Mouse (Mus musculus) lung, embryonic 15.5 days (tissue): ENCODE results near the gene Acat3. TPM values are rescaled to one million over a fixed set of nuclear protein-coding genes. Genes with fewer than 3 reads are reported as not detected.

Experiments
- ATAC-seq: fragments of 200-750 bp; cut with Nextera tagmentation; 2 replicates; pipeline ENCODE4 v1.8.0; 2017; ENCODE audit warnings: moderate number of reproducible peaks, borderline replicate concordance; ENCODE audit not compliant: low FRiP score, low TSS enrichment; ENCODE audit errors: extremely low read depth
- H3K27ac ChIP-seq: fragments of 300-500 bp; sonication (generic); 2 replicates; pipeline ENCODE4 v1.5.1; 2015; ENCODE audit warnings: moderate library complexity, mild to moderate bottlenecking, inconsistent platforms
- H3K27me3 ChIP-seq: fragments of 300-500 bp; sonication (generic); 2 replicates; pipeline ENCODE4 v1.6.1; 2015; ENCODE audit warnings: inconsistent platforms
- H3K36me3 ChIP-seq: fragments of 300-500 bp; sonication (generic); 2 replicates; pipeline ENCODE4 v1.6.1; 2015; ENCODE audit warnings: inconsistent platforms
- H3K4me1 ChIP-seq: fragments of 300-500 bp; sonication (generic); 2 replicates; pipeline ENCODE4 v1.6.1; 2015; ENCODE audit warnings: inconsistent platforms
- H3K4me2 ChIP-seq: fragments of 300-500 bp; sonication (generic); 2 replicates; pipeline ENCODE4 v1.6.1; 2015; ENCODE audit warnings: inconsistent platforms, mild to moderate bottlenecking, moderate library complexity
- H3K4me3 ChIP-seq: fragments of 300-500 bp; sonication (generic); 2 replicates; pipeline ENCODE4 v1.5.1; 2015; ENCODE audit warnings: mild to moderate bottlenecking, inconsistent platforms
- H3K9ac ChIP-seq: fragments of 300-500 bp; sonication (generic); 2 replicates; pipeline ENCODE4 v1.6.1; 2015; ENCODE audit warnings: inconsistent platforms
- H3K9me3 ChIP-seq: fragments of 300-500 bp; sonication (generic); 2 replicates; pipeline ENCODE4 v1.6.1; 2016; ENCODE audit warnings: inconsistent platforms
- WGBS: fragments of 180-500 bp; shearing (Covaris S2); methylation state at CpG from one replicate; pipeline ENCODE4 v1.1.7; 2015; 5-methylcytosine and 5-hydroxymethylcytosine counted together
- polyA plus RNA-seq: library from polyadenylated mRNA; unstranded; fragments of >200 nt; fragmentation: Nextera tagmentation; extraction: Ambion mirVana; gene quantifications from 2 replicates; pipeline ENCODE4 v1.2.1, GENCODE M21; 2015

Gene Acat3
- polyA plus RNA-seq, 1 experiment from 2014 or later, result 0.60 TPM

GRCm38 (mm10) chr17:12891054-12891453 lies 49.3 kb downstream of the Acat3 start:
- 86% methylated on average over 4 of the region's 4 CpGs for WGBS
- Histone ChIP-seq H3K27me3 (no peaks in the 10 kb centered on the region), H3K4me3 (no peak overlapping the region), H3K9me3 (no peaks in the 10 kb centered on the region), H3K4me2 (no peak overlapping the region), H3K27ac (no peak overlapping the region), H3K36me3 (no peaks in the 10 kb centered on the region), H3K4me1 (peaks cover 17% of the 10 kb centered on the region), H3K9ac (no peak overlapping the region)
- ATAC-seq, result no peak

GRCm38 (mm10) chr17:12887021-12887775 lies 53.2 kb downstream of the Acat3 start:
- no peaks in the 10 kb centered on the region for H3K9me3 ChIP-seq
- H3K27ac ChIP-seq, result peak overlapping the region; percentile 68
- WGBS, result 49% methylated on average over 15 of the region's 15 CpGs
- H3K9ac ChIP-seq, result no peak overlapping the region
- H3K4me3 ChIP-seq, result no peak overlapping the region
- no peak overlapping the region for H3K4me2 ChIP-seq
- peak; percentile 69 for ATAC-seq
- no peaks in the 10 kb centered on the region for H3K27me3 ChIP-seq
- peaks cover 17% of the 10 kb centered on the region for H3K4me1 ChIP-seq
- H3K36me3 ChIP-seq, result no peaks in the 10 kb centered on the region

GRCm38 (mm10) chr17:12886620-12887019 lies 53.8 kb downstream of the Acat3 start:
- Histone ChIP-seq H3K9me3 (no peaks in the 10 kb centered on the region), H3K27ac (no peak overlapping the region), H3K9ac (no peak overlapping the region), H3K4me1 (peaks cover 17% of the 10 kb centered on the region), H3K4me3 (no peak overlapping the region), H3K36me3 (no peaks in the 10 kb centered on the region), H3K4me2 (no peak overlapping the region), H3K27me3 (no peaks in the 10 kb centered on the region)
- 36% methylated on average over 6 of the region's 6 CpGs for WGBS
- no peak for ATAC-seq

GRCm38 (mm10) chr17:12881216-12881615 lies 59.2 kb downstream of the Acat3 start:
- ATAC-seq, result no peak
- H3K36me3 ChIP-seq, result no peaks in the 10 kb centered on the region
- no peaks in the 10 kb centered on the region for H3K9me3 ChIP-seq
- no peak overlapping the region for H3K4me2 ChIP-seq
- H3K4me1 ChIP-seq, result peaks cover 6% of the 10 kb centered on the region; the same call in 1 of the 2 replicates
- no peak overlapping the region for H3K27ac ChIP-seq
- no peak overlapping the region for H3K9ac ChIP-seq
- H3K27me3 ChIP-seq, result no peaks in the 10 kb centered on the region; the same call in 1 of the 2 replicates
- no peak overlapping the region for H3K4me3 ChIP-seq
- WGBS, result 80% methylated on average over 1 of the region's 1 CpGs

GRCm38 (mm10) chr17:12880178-12880577 lies 60.2 kb downstream of the Acat3 start:
- peak; percentile 73; the same call in 1 of the 2 replicates for ATAC-seq
- H3K9me3 ChIP-seq, result no peaks in the 10 kb centered on the region
- H3K4me2 ChIP-seq, result peak overlapping the region; percentile 50
- H3K27ac ChIP-seq, result no peak overlapping the region
- 2% methylated on average over 14 of the region's 14 CpGs for WGBS
- H3K9ac ChIP-seq, result no peak overlapping the region
- no peaks in the 10 kb centered on the region for H3K36me3 ChIP-seq
- H3K4me1 ChIP-seq, result peaks cover 5% of the 10 kb centered on the region; the same call in 1 of the 2 replicates
- peak overlapping the region; percentile 7; the same call in 1 of the 2 replicates for H3K4me3 ChIP-seq
- no peaks in the 10 kb centered on the region; the same call in 1 of the 2 replicates for H3K27me3 ChIP-seq

GRCm38 (mm10) chr17:12875734-12876133 lies 64.7 kb downstream of the Acat3 start, which contains the start of gene Mrgprh:
Mrgprh (plus strand) TSS chr17:12876034.
- no peaks in the 10 kb centered on the region; the same call in 1 of the 2 replicates for H3K27me3 ChIP-seq
- no peaks in the 10 kb centered on the region for H3K36me3 ChIP-seq
- H3K4me1 ChIP-seq, result peaks cover 5% of the 10 kb centered on the region; the same call in 1 of the 2 replicates
- no peak within 1 kb of the TSS for H3K27ac ChIP-seq
- no peak within 1 kb of the TSS for H3K4me3 ChIP-seq
- no peak for ATAC-seq
- H3K9me3 ChIP-seq, result no peaks in the 10 kb centered on the region
- 72% methylated on average over 5 of the region's 5 CpGs for WGBS
- no peak within 1 kb of the TSS for H3K4me2 ChIP-seq
- H3K9ac ChIP-seq, result no peak within 1 kb of the TSS

Other genes with a start within 250 kb of the Acat3 start
- gene Igf2r, start 170.9 kb downstream of the Acat3 start, polyA plus RNA-seq, result 58.4 and 62.5 TPM in 2 replicates
- 0.15 and 0.69 TPM in 2 replicates for gene Mas1, start 72.5 kb downstream of the Acat3 start, polyA plus RNA-seq
- gene Mrgprh, start 64.6 kb downstream of the Acat3 start, polyA plus RNA-seq, result not detected in 2 replicates
- 1.1 and 1.5 TPM in 2 replicates for gene Pnldc1, start 30.4 kb downstream of the Acat3 start, polyA plus RNA-seq
- 394 and 401 TPM in 2 replicates for gene Tcp1, start 24.9 kb downstream of the Acat3 start, polyA plus RNA-seq
- gene Mrpl18, start 24.3 kb downstream of the Acat3 start, polyA plus RNA-seq, result 154 and 155 TPM in 2 replicates
- gene Acat2, start 20.1 kb upstream of the Acat3 start, polyA plus RNA-seq, result 116 and 117 TPM in 2 replicates
- 115 and 129 TPM in 2 replicates for gene Wtap, start 53.6 kb upstream of the Acat3 start, polyA plus RNA-seq
- gene Sod2, start 66.2 kb upstream of the Acat3 start, polyA plus RNA-seq, result 101 and 106 TPM in 2 replicates
- 0.26 TPM in 1 of 2 replicates, not detected in the other for gene Gpr31b, start 111.7 kb upstream of the Acat3 start, polyA plus RNA-seq
- gene Tcp10b, start 120.5 kb upstream of the Acat3 start, polyA plus RNA-seq, result not detected in 2 replicates
- gene Unc93a, start 191.2 kb upstream of the Acat3 start, polyA plus RNA-seq, result not detected in 2 replicates